ENCODE assay signal across 9 mouse cellular contexts in genomic region chr4:129231594-129232450, GRCm38 (mm10). TPM values are rescaled to one million over a fixed set of nuclear protein-coding genes. Genes with fewer than 3 reads are reported as not detected.
A peak's percentile ranks its signal among the peaks of the same experiment; 100 is the strongest.
DNase-seq lines count a peak whose midpoint lies in the region; ATAC-seq lines count a peak whose summit lies in the region.
"Had no signal": no experiment of that assay in that cellular context is flagged by ENCODE, and none has a peak within 500 bp of the region (broad histone marks: within the 10 kb centered on the region; RNA-seq: fewer than 3 reads in every experiment).

No protein-coding gene starts in this region.

- intact Hi-C loops in heart, postnatal 10 days (cut with DNase I): no loop called here

- no peak overlapping the region for H3K9ac ChIP-seq in heart, embryonic 16.5 days (ENCODE audit: low read length)
- H3K9ac ChIP-seq in embryonic facial prominence, embryonic 15.5 days: no peak overlapping the region
- no peak overlapping the region for H3K9ac ChIP-seq in liver, embryonic 12.5 days
- no peak overlapping the region for H3K9ac ChIP-seq in hindbrain, embryonic 11.5 days (ENCODE audit: low read depth, low read length)

- H3K27me3 ChIP-seq in heart, embryonic 16.5 days (ENCODE audit: control insufficient read depth, insufficient read depth, low read length): peaks cover 60% of the 10 kb centered on the region
- no peaks in the 10 kb centered on the region for H3K27me3 ChIP-seq in embryonic facial prominence, embryonic 15.5 days
- H3K27me3 ChIP-seq in liver, embryonic 12.5 days (replicated peaks): peaks cover 70% of the 10 kb centered on the region
- peaks cover 2% of the 10 kb centered on the region; the same call in 1 of the 2 replicates for H3K27me3 ChIP-seq in hindbrain, embryonic 11.5 days (ENCODE audit: control insufficient read depth, insufficient read depth, low read length)

- no peaks in the 10 kb centered on the region for H3K36me3 ChIP-seq in heart, embryonic 16.5 days (ENCODE audit: control insufficient read depth, insufficient read depth)
- H3K36me3 ChIP-seq in embryonic facial prominence, embryonic 15.5 days: no peaks in the 10 kb centered on the region
- no peaks in the 10 kb centered on the region for H3K36me3 ChIP-seq in liver, embryonic 12.5 days
- no peaks in the 10 kb centered on the region for H3K36me3 ChIP-seq in hindbrain, embryonic 11.5 days (ENCODE audit: control insufficient read depth, insufficient read depth, low read length)

- no peak overlapping the region for H3K4me3 ChIP-seq in heart, embryonic 16.5 days (ENCODE audit: low read length)
- no peak overlapping the region for H3K4me3 ChIP-seq in embryonic facial prominence, embryonic 15.5 days (replicated peaks)
- no peak overlapping the region for H3K4me3 ChIP-seq in liver, embryonic 12.5 days
- H3K4me3 ChIP-seq in hindbrain, embryonic 11.5 days (ENCODE audit: low read depth, low read length): no peak overlapping the region
- H3K4me3 ChIP-seq: left cerebral cortex, adult 2 months had no signal

- no peak for ATAC-seq in heart, embryonic 16.5 days (replicated peaks; ENCODE audit: extremely low read depth, insufficient read depth, low FRiP score)
- 0 out of 2 replicates have a peak, but pooled peaks have one; percentile 22 for ATAC-seq in embryonic facial prominence, embryonic 15.5 days (ENCODE audit: insufficient number of reproducible peaks, low FRiP score, low TSS enrichment, low read depth)
- ATAC-seq in liver, embryonic 12.5 days: peak; percentile 38; the same call in 1 of the 2 replicates
- no peak for ATAC-seq in hindbrain, embryonic 11.5 days (ENCODE audit: low FRiP score)

- no peak overlapping the region for H3K4me2 ChIP-seq in heart, embryonic 16.5 days (ENCODE audit: low read depth, low read length)
- peak overlapping the region; percentile 15 for H3K4me2 ChIP-seq in embryonic facial prominence, embryonic 15.5 days (replicated peaks)
- peak overlapping the region; percentile 32 for H3K4me2 ChIP-seq in liver, embryonic 12.5 days
- H3K4me2 ChIP-seq in hindbrain, embryonic 11.5 days (replicated peaks; ENCODE audit: low read depth, low read length): no peak overlapping the region

- peak overlapping the region; percentile 37; the same call in 1 of the 2 replicates for H3K27ac ChIP-seq in heart, embryonic 16.5 days (ENCODE audit: low read length)
- peak overlapping the region; percentile 82 for H3K27ac ChIP-seq in embryonic facial prominence, embryonic 15.5 days (replicated peaks)
- H3K27ac ChIP-seq in liver, embryonic 12.5 days: no peak overlapping the region
- H3K27ac ChIP-seq in hindbrain, embryonic 11.5 days (ENCODE audit: low read depth, low read length): no peak overlapping the region
- H3K27ac ChIP-seq: left cerebral cortex, adult 2 months had no signal

- peaks cover 27% of the 10 kb centered on the region for H3K4me1 ChIP-seq in heart, embryonic 16.5 days (ENCODE audit: control insufficient read depth, insufficient read depth, low read length)
- H3K4me1 ChIP-seq in embryonic facial prominence, embryonic 15.5 days: peaks cover 58% of the 10 kb centered on the region
- peaks cover 71% of the 10 kb centered on the region for H3K4me1 ChIP-seq in liver, embryonic 12.5 days
- H3K4me1 ChIP-seq in hindbrain, embryonic 11.5 days (replicated peaks; ENCODE audit: control insufficient read depth, insufficient read depth, low read length): peaks cover 11% of the 10 kb centered on the region

- no peak for DNase-seq in heart, postnatal 10 days
- DNase-seq in urinary bladder, adult 2 months (ENCODE audit: low spot score): peak; percentile 70
- no peak for DNase-seq in hindbrain, embryonic 11.5 days (ENCODE audit: low spot score)
- DNase-seq in frontal cortex, adult 2 months (ENCODE audit: extremely low spot score in 1 of 2, low spot score in 1 of 2): no peak
- no peak for DNase-seq in gastrocnemius, postnatal 4 days (ENCODE audit: low spot score in 2 of 2)

- 64% methylated on average over 12 of the region's 12 CpGs for whole genome bisulfite sequencing in heart, embryonic 16.5 days
- 53% methylated on average over 12 of the region's 12 CpGs for WGBS in embryonic facial prominence, embryonic 15.5 days
- 60% methylated on average over 12 of the region's 12 CpGs for WGBS in liver, embryonic 12.5 days (ENCODE audit: insufficient replicate concordance)
- 66% methylated on average over 12 of the region's 12 CpGs for WGBS in hindbrain, embryonic 11.5 days

- H3K9me3 ChIP-seq in heart, embryonic 16.5 days (replicated peaks; ENCODE audit: control insufficient read depth, low read length): no peaks in the 10 kb centered on the region
- H3K9me3 ChIP-seq in embryonic facial prominence, embryonic 15.5 days (replicated peaks): no peaks in the 10 kb centered on the region
- H3K9me3 ChIP-seq in liver, embryonic 12.5 days (replicated peaks): no peaks in the 10 kb centered on the region
- no peaks in the 10 kb centered on the region for H3K9me3 ChIP-seq in hindbrain, embryonic 11.5 days (ENCODE audit: control insufficient read depth, low read length)

RNA-seq across cellular contexts. Expression of gene C77080, which starts 29.4 kb away (rescaled TPM):
- 2.2 and 2.3 TPM in 2 replicates for polyA plus RNA-seq in heart, embryonic 16.5 days (2015; fragmentation: Nextera tagmentation; extraction: Ambion mirVana)
- 1 to 10 TPM; 4.9 to 5.9 TPM for total RNA-seq in heart, postnatal 10 days (2021)
- polyA plus RNA-seq in embryonic facial prominence, embryonic 15.5 days (2015; fragmentation: Nextera tagmentation; extraction: Ambion mirVana): 8.9 and 10.0 TPM in 2 replicates
- polyA plus RNA-seq in liver, embryonic 12.5 days (2016; fragmentation: Nextera tagmentation; extraction: Ambion mirVana): 0.72 and 0.92 TPM in 2 replicates
- polyA plus RNA-seq in urinary bladder, adult 2 months (2012; rRNA removed): 29.7 and 32.1 TPM in 2 replicates
- polyA plus RNA-seq in hindbrain, embryonic 11.5 days (2014; fragmentation: Nextera tagmentation; extraction: Ambion mirVana): 3.2 and 3.6 TPM in 2 replicates
- 7.5 and 9.2 TPM in 2 replicates for polyA plus RNA-seq in frontal cortex, adult 2 months (2012; rRNA removed)
- total RNA-seq in gastrocnemius, postnatal 4 days (2021): 1 to 10 TPM; 8.2 to 9.7 TPM

RNA-seq across cellular contexts. Expression of gene Yars, which starts 42.3 kb away (rescaled TPM):
- 45.9 and 53.3 TPM in 2 replicates for polyA plus RNA-seq in heart, embryonic 16.5 days (2015; fragmentation: Nextera tagmentation; extraction: Ambion mirVana)
- total RNA-seq in heart, postnatal 10 days (2021): 10 to 100 TPM; 38.8 to 39.2 TPM
- polyA plus RNA-seq in embryonic facial prominence, embryonic 15.5 days (2015; fragmentation: Nextera tagmentation; extraction: Ambion mirVana): 75.5 and 83.2 TPM in 2 replicates
- polyA plus RNA-seq in liver, embryonic 12.5 days (2016; fragmentation: Nextera tagmentation; extraction: Ambion mirVana): 92.4 and 92.9 TPM in 2 replicates
- polyA plus RNA-seq in urinary bladder, adult 2 months (2012; rRNA removed): 36.8 and 38.3 TPM in 2 replicates
- 102 and 109 TPM in 2 replicates for polyA plus RNA-seq in hindbrain, embryonic 11.5 days (2014; fragmentation: Nextera tagmentation; extraction: Ambion mirVana)
- 72.0 and 72.5 TPM in 2 replicates for polyA plus RNA-seq in frontal cortex, adult 2 months (2012; rRNA removed)
- total RNA-seq in gastrocnemius, postnatal 4 days (2021): 10 to 100 TPM; 47.6 to 50.1 TPM

RNA-seq across cellular contexts. Expression of gene S100pbp, which starts 42.3 kb away (rescaled TPM):
- 10.9 and 11.8 TPM in 2 replicates for polyA plus RNA-seq in heart, embryonic 16.5 days (2015; fragmentation: Nextera tagmentation; extraction: Ambion mirVana)
- total RNA-seq in heart, postnatal 10 days (2021): 10 to 100 TPM; 18.0 to 21.7 TPM
- 17.8 and 18.5 TPM in 2 replicates for polyA plus RNA-seq in embryonic facial prominence, embryonic 15.5 days (2015; fragmentation: Nextera tagmentation; extraction: Ambion mirVana)
- polyA plus RNA-seq in liver, embryonic 12.5 days (2016; fragmentation: Nextera tagmentation; extraction: Ambion mirVana): 10.9 and 12.1 TPM in 2 replicates
- 19.8 and 21.7 TPM in 2 replicates for polyA plus RNA-seq in urinary bladder, adult 2 months (2012; rRNA removed)
- polyA plus RNA-seq in hindbrain, embryonic 11.5 days (2014; fragmentation: Nextera tagmentation; extraction: Ambion mirVana): 19.9 and 20.7 TPM in 2 replicates
- 28.0 and 31.5 TPM in 2 replicates for polyA plus RNA-seq in frontal cortex, adult 2 months (2012; rRNA removed)
- 10 to 100 TPM; 20.4 to 21.7 TPM for total RNA-seq in gastrocnemius, postnatal 4 days (2021)

RNA-seq across cellular contexts. Expression of gene Sync, which starts 55.6 kb away (rescaled TPM):
- 1.8 and 1.9 TPM in 2 replicates for polyA plus RNA-seq in heart, embryonic 16.5 days (2015; fragmentation: Nextera tagmentation; extraction: Ambion mirVana)
- total RNA-seq in heart, postnatal 10 days (2021): 10 to 100 TPM; 13.4 TPM
- polyA plus RNA-seq in embryonic facial prominence, embryonic 15.5 days (2015; fragmentation: Nextera tagmentation; extraction: Ambion mirVana): 4.9 and 6.9 TPM in 2 replicates
- 0.13 and 0.24 TPM in 2 replicates for polyA plus RNA-seq in liver, embryonic 12.5 days (2016; fragmentation: Nextera tagmentation; extraction: Ambion mirVana)
- polyA plus RNA-seq in urinary bladder, adult 2 months (2012; rRNA removed): 3.1 and 4.0 TPM in 2 replicates
- 0.56 and 0.99 TPM in 2 replicates for polyA plus RNA-seq in hindbrain, embryonic 11.5 days (2014; fragmentation: Nextera tagmentation; extraction: Ambion mirVana)
- 1.3 TPM in 2 replicates for polyA plus RNA-seq in frontal cortex, adult 2 months (2012; rRNA removed)
- total RNA-seq in gastrocnemius, postnatal 4 days (2021): 10 to 100 TPM; 77.8 to 78.7 TPM

Comparison
In these comparisons a context has a peak if more than half of its experiments do, and no peak if none do; other contexts are left out.
1. ATAC-seq: peak in embryonic facial prominence, embryonic 15.5 days (single experiment) and liver, embryonic 12.5 days (single experiment); none in heart, embryonic 16.5 days (single experiment) and hindbrain, embryonic 11.5 days (single experiment).
2. H3K27ac ChIP-seq: peak in heart, embryonic 16.5 days (single experiment) and embryonic facial prominence, embryonic 15.5 days (single experiment); none in liver, embryonic 12.5 days (single experiment) and hindbrain, embryonic 11.5 days (single experiment).
3. H3K4me2 ChIP-seq: peak in embryonic facial prominence, embryonic 15.5 days (single experiment) and liver, embryonic 12.5 days (single experiment); none in heart, embryonic 16.5 days (single experiment) and hindbrain, embryonic 11.5 days (single experiment).